Mouse (Mus musculus) limb, embryonic 14.5 days (tissue): ENCODE measurements around the gene Ctf1. TPM values are rescaled to one million over a fixed set of nuclear protein-coding genes. Genes with fewer than 3 reads are reported as not detected.
A peak's percentile ranks its signal among the peaks of the same experiment; 100 is the strongest.

ENCODE experiments used
- ATAC-seq: fragments of 200-750 bp; cut with Nextera tagmentation; 2 replicates; pipeline ENCODE4 v1.8.0; 2017; ENCODE audit warnings: low read depth, moderate number of reproducible peaks, moderate TSS enrichment; ENCODE audit not compliant: low FRiP score
- DNase-seq: peaks from one replicate; pipeline ENCODE4 v3.0.0-alpha.2; 2015; ENCODE audit warnings: low spot score
- H3K27ac ChIP-seq: fragments of 300-500 bp; sonication (generic); replicated peaks from 2 replicates; pipeline ENCODE4 v1.5.1; 2014; ENCODE audit warnings: low read depth, mild to moderate bottlenecking, low read length, moderate library complexity, mixed read lengths
- H3K27me3 ChIP-seq: fragments of 300-500 bp; sonication (generic); 2 replicates; pipeline ENCODE4 v1.6.1; 2014; ENCODE audit warnings: low read length, mixed read lengths; ENCODE audit not compliant: control insufficient read depth, insufficient read depth
- H3K36me3 ChIP-seq: fragments of 300-500 bp; sonication (generic); 2 replicates; pipeline ENCODE4 v1.6.1; 2014; ENCODE audit warnings: mild to moderate bottlenecking, low read length, moderate library complexity, mixed read lengths; ENCODE audit not compliant: control insufficient read depth, insufficient read depth
- H3K4me1 ChIP-seq: fragments of 300-500 bp; sonication (generic); 2 replicates; pipeline ENCODE4 v1.6.1; 2014; ENCODE audit warnings: antibody characterized with exemption, low read length, mixed read lengths; ENCODE audit not compliant: control insufficient read depth, insufficient read depth
- H3K4me2 ChIP-seq: fragments of 300-500 bp; sonication (generic); replicated peaks from 2 replicates; pipeline ENCODE4 v1.6.1; 2014; ENCODE audit warnings: low read depth, mild to moderate bottlenecking, low read length, moderate library complexity; ENCODE audit not compliant: severe bottlenecking
- H3K4me3 ChIP-seq: fragments of 300-500 bp; sonication (generic); replicated peaks from 2 replicates; pipeline ENCODE4 v1.5.1; 2014; ENCODE audit warnings: low read length
- H3K9ac ChIP-seq: fragments of 300-500 bp; sonication (generic); 2 replicates; pipeline ENCODE4 v1.6.1; 2014; ENCODE audit warnings: mild to moderate bottlenecking, low read depth, low read length, moderate library complexity; ENCODE audit not compliant: severe bottlenecking
- H3K9me3 ChIP-seq: fragments of 300-500 bp; sonication (generic); 2 replicates; pipeline ENCODE4 v1.6.1; 2016; ENCODE audit warnings: low read length; ENCODE audit not compliant: control insufficient read depth
- POLR2A ChIP-seq: fragments of 200-500 bp; IDR thresholded peaks from 2 replicates; pipeline ENCODE4 v1.8.0; 2012; ENCODE audit warnings: inconsistent platforms, mild to moderate bottlenecking, moderate library complexity, borderline replicate concordance; ENCODE audit not compliant: insufficient read depth, insufficient read length; ENCODE audit errors: extremely low read depth
- WGBS: fragments of 180-500 bp; shearing (Covaris S2); extraction: QIAGEN DNeasy Blood & Tissue Kit; methylation state at CpG from one replicate; pipeline ENCODE4 v1.1.7; 2014; 5-methylcytosine and 5-hydroxymethylcytosine counted together
- polyA plus RNA-seq, 2 experiments: library from polyadenylated mRNA; depleted of rRNA in 1 of 2; stranded (reverse) in 1 of 2; unstranded in 1 of 2; fragments of >200 nt; fragmentation: Nextera tagmentation in 1 of 2; extraction: Ambion mirVana in 1 of 2; gene quantifications; 2 replicates each; pipeline versions ENCODE4 v1.2.1 to v1.2.3; 2012 to 2014

Ctf1 gene
- 53.6 and 82.9 TPM in 2 replicates for polyA plus RNA-seq (2012; rRNA removed)
- polyA plus RNA-seq (2014; fragmentation: Nextera tagmentation; extraction: Ambion mirVana), result 34.9 and 41.6 TPM in 2 replicates

DNA sequence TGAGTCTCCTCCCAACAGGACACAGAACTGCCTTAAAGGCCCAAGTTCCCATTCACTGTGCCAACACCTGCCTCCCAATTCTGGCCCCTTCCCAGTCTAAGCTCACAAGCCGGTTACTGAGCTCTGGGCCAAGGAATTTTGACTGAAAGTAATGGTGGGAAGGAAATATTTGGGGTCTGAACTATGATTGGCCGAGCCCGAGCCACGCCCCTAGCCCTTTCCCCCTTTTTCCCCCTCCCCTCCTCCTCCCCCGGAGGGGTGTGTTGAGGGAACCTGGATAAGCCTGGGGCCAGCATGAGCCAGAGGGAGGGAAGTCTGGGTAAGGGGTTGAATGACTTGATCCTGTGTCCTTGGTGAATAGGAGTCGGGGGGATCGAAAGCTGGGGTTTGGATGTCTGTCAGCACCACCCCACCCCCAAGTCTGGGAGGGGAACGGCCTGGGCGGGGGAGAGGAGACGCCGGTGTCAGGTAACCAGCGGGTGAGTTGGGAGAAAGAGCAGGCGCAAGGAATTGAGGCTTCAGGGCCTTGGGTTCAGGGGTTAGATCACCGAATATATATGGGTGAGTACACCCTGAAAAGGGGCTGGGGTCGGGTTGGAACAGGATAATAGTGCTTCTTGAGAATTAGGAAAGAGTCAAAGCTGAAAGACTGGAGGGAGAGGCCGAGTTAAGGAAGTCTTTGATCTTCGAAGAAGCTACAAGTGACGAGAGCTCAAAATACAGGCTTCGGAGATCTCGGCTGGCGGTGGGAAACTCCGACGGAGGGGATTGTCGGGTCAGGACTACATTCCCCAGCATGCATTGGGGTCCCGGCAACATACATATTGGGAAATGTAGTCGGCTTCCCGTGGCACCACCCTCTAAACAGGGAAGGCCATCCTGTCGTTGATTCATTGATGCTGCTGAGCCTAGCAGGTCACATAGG, at the start of gene Ctf1:
Gene Ctf1 (plus strand): TSS at position 276 of the 925 bp plus-strand sequence.
- Histone ChIP-seq H3K4me1 (peaks cover 43% of the 10 kb centered on the region), H3K36me3 (peaks cover 16% of the 10 kb centered on the region), H3K4me2 (peak within 1 kb of the TSS; percentile 62), H3K9ac (peak within 1 kb of the TSS; percentile 49), H3K27me3 (no peaks in the 10 kb centered on the region), H3K4me3 (peak within 1 kb of the TSS; percentile 50), H3K9me3 (no peaks in the 10 kb centered on the region), H3K27ac (peak within 1 kb of the TSS; percentile 96)
- under 1% methylated on average over 28 of the region's 28 CpGs for WGBS
- peak; percentile 95 for DNase-seq
- ATAC-seq, result peak; percentile 78
- no peak for TF ChIP-seq POLR2A

DNA sequence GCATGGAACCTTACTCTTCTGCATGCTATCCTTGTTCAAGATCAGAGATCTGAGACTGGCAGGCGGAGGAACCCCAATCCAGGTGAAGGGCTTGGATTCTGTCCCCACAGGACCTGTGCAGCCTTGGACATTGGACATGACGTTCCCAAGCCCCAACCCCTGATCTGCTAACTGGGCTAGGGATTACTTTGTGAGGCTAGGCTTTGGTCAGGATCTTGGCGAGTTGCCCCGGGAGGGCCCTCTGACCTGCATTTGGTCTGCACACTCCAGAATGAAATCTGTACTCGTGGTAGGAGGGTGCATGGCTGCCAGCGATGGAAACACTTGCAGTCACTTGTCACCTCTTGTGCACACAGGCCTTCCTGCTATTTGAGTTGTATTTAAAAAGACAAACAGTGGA, 49.6 kb upstream of the Ctf1 start:
- no peak overlapping the region for H3K4me3 ChIP-seq
- DNase-seq (no peak), ATAC-seq (no peak)
- no peak overlapping the region for H3K4me2 ChIP-seq
- WGBS, result 91% methylated on average over 6 of the region's 6 CpGs
- no peaks in the 10 kb centered on the region for H3K9me3 ChIP-seq
- H3K9ac ChIP-seq, result no peak overlapping the region
- peaks cover 60% of the 10 kb centered on the region for H3K36me3 ChIP-seq
- no peak for TF ChIP-seq POLR2A
- no peak overlapping the region for H3K27ac ChIP-seq
- H3K27me3 ChIP-seq, result no peaks in the 10 kb centered on the region
- no peaks in the 10 kb centered on the region for H3K4me1 ChIP-seq

DNA sequence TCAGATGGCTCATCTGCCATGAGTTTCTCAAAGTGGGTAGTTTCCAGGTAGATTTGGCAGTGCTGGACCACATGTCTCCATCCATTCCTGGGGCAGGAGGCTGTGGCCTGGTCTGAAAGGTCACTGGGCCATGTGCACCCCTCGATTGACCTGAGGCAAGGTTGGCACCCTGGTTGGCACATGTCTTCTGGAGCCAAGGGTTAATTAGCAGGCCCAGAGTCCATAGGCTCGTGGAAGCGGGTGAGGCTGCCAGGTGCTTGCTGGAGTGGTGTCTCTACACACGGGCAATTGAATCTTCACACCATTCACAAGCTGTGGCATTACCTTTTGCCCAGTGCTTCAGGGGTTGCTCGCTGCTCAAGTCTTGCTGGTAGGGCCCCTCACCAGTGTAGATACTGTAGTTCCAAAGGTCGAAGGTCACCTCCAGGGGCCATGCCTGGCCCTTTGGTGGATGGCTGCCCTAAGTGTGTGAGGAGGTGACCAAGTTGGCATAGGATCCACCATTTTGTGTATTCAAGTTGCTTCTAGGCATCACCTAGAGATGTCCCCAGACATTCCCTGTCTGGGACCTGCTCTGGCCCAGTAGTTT, 46.4 kb upstream of the Ctf1 start:
- Histone ChIP-seq H3K27ac (no peak overlapping the region), H3K9ac (no peak overlapping the region), H3K4me2 (no peak overlapping the region), H3K9me3 (no peaks in the 10 kb centered on the region), H3K4me1 (no peaks in the 10 kb centered on the region), H3K36me3 (peaks cover 63% of the 10 kb centered on the region), H3K4me3 (no peak overlapping the region), H3K27me3 (no peaks in the 10 kb centered on the region)
- WGBS, result 93% methylated on average over 6 of the region's 6 CpGs
- DNase-seq, result no peak
- no peak for TF ChIP-seq POLR2A
- ATAC-seq, result no peak

DNA sequence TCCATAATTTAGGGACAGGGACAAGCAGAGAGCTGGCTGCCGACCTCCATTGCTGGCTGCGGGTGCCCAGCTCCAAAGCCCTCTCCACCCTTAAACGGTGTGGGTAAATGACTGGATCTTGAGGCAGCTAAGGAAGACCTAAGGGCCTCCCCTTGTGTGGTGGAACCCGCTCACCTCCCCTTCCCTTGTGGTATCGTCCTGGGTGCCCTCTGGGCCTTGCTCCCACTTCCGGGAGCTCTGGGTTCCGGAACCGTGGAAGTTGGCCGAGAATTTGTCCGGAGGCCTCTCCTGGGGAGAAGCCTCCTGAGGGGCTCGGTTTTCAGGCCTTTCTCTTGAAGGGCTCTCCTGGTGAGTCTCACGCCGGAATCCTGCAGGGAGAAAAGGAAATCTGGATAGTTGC, 45.9 kb upstream of the Ctf1 start:
- no peak overlapping the region for H3K9ac ChIP-seq

DNA sequence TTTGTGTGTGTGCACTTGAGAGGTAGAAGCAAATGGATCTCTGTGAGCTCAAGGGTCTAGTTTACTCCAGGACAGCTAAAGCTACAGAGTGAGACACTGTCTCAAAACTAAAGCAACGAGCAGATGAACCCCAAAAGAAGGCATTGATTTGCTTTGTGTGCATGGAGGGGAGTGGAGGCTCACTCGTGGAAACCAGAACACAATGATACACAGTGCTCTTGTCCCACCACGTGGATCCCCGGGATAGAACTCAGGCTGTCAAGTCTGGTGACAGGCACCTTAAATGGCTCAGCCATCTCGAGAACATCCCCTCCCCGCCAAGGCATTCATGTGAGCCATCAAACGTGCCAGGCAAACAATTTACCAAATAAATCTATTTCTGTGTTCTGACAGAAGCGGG, 45.4 kb upstream of the Ctf1 start:
- Histone ChIP-seq H3K36me3 (peaks cover 56% of the 10 kb centered on the region), H3K4me1 (no peaks in the 10 kb centered on the region), H3K27me3 (no peaks in the 10 kb centered on the region), H3K9me3 (no peaks in the 10 kb centered on the region), H3K9ac (no peak overlapping the region), H3K4me3 (no peak overlapping the region), H3K27ac (no peak overlapping the region), H3K4me2 (no peak overlapping the region)
- no peak for TF ChIP-seq POLR2A
- WGBS, result 85% methylated on average over 8 of the region's 8 CpGs
- DNase-seq (no peak), ATAC-seq (no peak)

More for the DNA sequence above, 45.9 kb upstream of the Ctf1 start:
- ATAC-seq (no peak), DNase-seq (no peak)
- H3K4me1 ChIP-seq, result no peaks in the 10 kb centered on the region
- no peak for TF ChIP-seq POLR2A
- no peak overlapping the region for H3K4me3 ChIP-seq
- 90% methylated on average over 13 of the region's 13 CpGs for WGBS
- H3K9me3 ChIP-seq, result no peaks in the 10 kb centered on the region
- H3K4me2 ChIP-seq, result no peak overlapping the region
- H3K27me3 ChIP-seq, result no peaks in the 10 kb centered on the region
- peaks cover 61% of the 10 kb centered on the region for H3K36me3 ChIP-seq
- no peak overlapping the region for H3K27ac ChIP-seq
